Mouse (Mus musculus) liver (tissue): ENCODE data around the gene Ppp1r14d.

Source experiments
- DNase-seq: peaks from one replicate; pipeline ENCODE4 v3.0.0-alpha.2; 2020; ENCODE audit warnings: mixed read lengths

The Ppp1r14d gene

DNA sequence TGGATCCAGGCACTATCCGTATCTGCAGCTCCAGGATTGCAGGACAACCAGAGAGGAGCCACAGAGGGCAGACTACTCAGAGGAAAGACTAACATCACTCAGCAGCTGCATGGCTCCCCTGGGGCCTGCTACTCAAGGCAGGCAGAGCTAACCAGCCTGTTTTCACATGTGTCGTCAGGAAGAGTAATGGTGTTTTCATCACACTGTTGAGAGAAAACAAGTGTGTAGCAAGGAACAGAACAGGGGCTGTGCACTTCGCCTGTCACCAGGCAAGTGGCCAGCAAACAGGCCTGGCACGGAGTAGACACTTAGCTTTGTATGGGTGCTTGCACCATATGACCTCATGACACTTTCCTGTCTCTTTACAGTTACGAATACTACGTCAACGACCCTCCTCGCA, 58.1 kb downstream of the Ppp1r14d start:
- DNase-seq: no peak

- DNase-seq: no peak
Observed at GRCm38 (mm10) chr2:119170282-119170681, 59.4 kb downstream of the Ppp1r14d start.
